Mouse (Mus musculus) kidney, postnatal 0 days (tissue): ENCODE measurements around the gene Heatr9. TPM values are rescaled to one million over a fixed set of nuclear protein-coding genes. Genes with fewer than 3 reads are reported as not detected.
"Not testable (repeated sequence)": the region's sequence is repeated elsewhere in the genome, so short reads cannot be mapped to it uniquely, and the experiment has no call there.

Source experiments
- ATAC-seq: fragments of 200-750 bp; cut with Nextera tagmentation; replicated peaks from 2 replicates; pipeline ENCODE4 v1.8.0; 2017; ENCODE audit warnings: low read depth, moderate number of reproducible peaks, moderate TSS enrichment, moderate library complexity; ENCODE audit not compliant: low FRiP score
- DNase-seq: peaks from one replicate; pipeline ENCODE4 v3.0.0-alpha.2; 2016; ENCODE audit warnings: low spot score
- H3K27ac ChIP-seq: fragments of 300-500 bp; sonication (generic); 2 replicates; pipeline ENCODE4 v1.5.1; 2014; ENCODE audit warnings: mild to moderate bottlenecking
- H3K27me3 ChIP-seq: fragments of 300-500 bp; sonication (generic); 2 replicates; pipeline ENCODE4 v1.6.1; 2014; ENCODE audit warnings: low read length, mixed read lengths; ENCODE audit not compliant: insufficient read depth
- H3K36me3 ChIP-seq: fragments of 300-500 bp; sonication (generic); 2 replicates; pipeline ENCODE4 v1.6.1; 2014; ENCODE audit warnings: low read length, mixed read lengths; ENCODE audit not compliant: insufficient read depth
- H3K4me1 ChIP-seq: fragments of 300-500 bp; sonication (generic); replicated peaks from 2 replicates; pipeline ENCODE4 v1.6.1; 2014; ENCODE audit warnings: antibody characterized with exemption, low read length, mixed read lengths; ENCODE audit not compliant: insufficient read depth
- H3K4me2 ChIP-seq: fragments of 300-500 bp; sonication (generic); 2 replicates; pipeline ENCODE4 v1.6.1; 2014; ENCODE audit warnings: mild to moderate bottlenecking, low read length, moderate library complexity, mixed read lengths
- H3K4me3 ChIP-seq: fragments of 300-500 bp; sonication (generic); replicated peaks from 2 replicates; pipeline ENCODE4 v1.5.1; 2014; ENCODE audit warnings: low read depth, low read length
- H3K9ac ChIP-seq: fragments of 300-500 bp; sonication (generic); 2 replicates; pipeline ENCODE4 v1.6.1; 2014; ENCODE audit warnings: low read depth, low read length
- H3K9me3 ChIP-seq: fragments of 300-500 bp; sonication (generic); replicated peaks from 2 replicates; pipeline ENCODE4 v1.6.1; 2016; ENCODE audit warnings: low read length, inconsistent platforms, mixed read lengths
- CTCF ChIP-seq: IDR thresholded peaks from 2 replicates; pipeline ENCODE4 v1.5.1; 2016; ENCODE audit warnings: antibody characterized with exemption, low read depth, mild to moderate bottlenecking, moderate library complexity
- WGBS: fragments of 180-500 bp; shearing (Covaris S2); extraction: QIAGEN DNeasy Blood & Tissue Kit; methylation state at CpG from one replicate; pipeline ENCODE4 v1.1.7; 2014; 5-methylcytosine and 5-hydroxymethylcytosine counted together
- polyA plus RNA-seq: library from polyadenylated mRNA; unstranded; fragments of >200 nt; fragmentation: Nextera tagmentation; extraction: Ambion mirVana; gene quantifications from 2 replicates; pipeline ENCODE4 v1.2.1, GENCODE M21; 2015

Gene Heatr9
- polyA plus RNA-seq, 1 experiment from 2014 or later = not detected

DNA sequence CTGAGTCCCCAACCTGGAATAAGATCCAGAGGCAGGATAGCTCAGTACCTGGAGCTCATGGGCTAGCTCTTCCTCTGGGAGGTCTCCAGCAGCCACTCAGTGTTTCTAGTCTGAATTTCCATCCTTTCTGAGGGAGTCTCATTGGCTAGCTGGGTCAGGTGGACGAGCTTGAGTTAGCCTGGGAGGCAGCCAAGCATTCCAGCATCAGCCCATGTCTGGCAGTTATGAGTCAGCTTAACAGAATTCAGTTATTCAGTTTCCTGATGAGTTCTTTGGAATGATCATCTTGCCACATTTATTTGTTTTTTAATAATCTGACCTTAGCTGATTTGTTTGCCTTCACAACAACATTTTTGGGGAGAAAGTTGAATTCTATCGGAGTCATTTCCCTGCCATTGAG lies 41.8 kb upstream of the Heatr9 start:
- Histone ChIP-seq H3K9ac (no peak overlapping the region), H3K9me3 (no peaks in the 10 kb centered on the region), H3K36me3 (no peaks in the 10 kb centered on the region), H3K27me3 (no peaks in the 10 kb centered on the region), H3K4me3 (no peak overlapping the region), H3K4me1 (no peaks in the 10 kb centered on the region), H3K27ac (no peak overlapping the region), H3K4me2 (no peak overlapping the region)
- no peak for TF ChIP-seq CTCF
- DNase-seq (peak; percentile 56), ATAC-seq (no peak)
- 48% methylated on average over 2 of the region's 2 CpGs for WGBS

GRCm38 (mm10) chr11:83562311-83562887 lies 40.4 kb upstream of the Heatr9 start:
- Histone ChIP-seq H3K27ac (no peak overlapping the region), H3K27me3 (no peaks in the 10 kb centered on the region), H3K4me3 (no peak overlapping the region), H3K4me2 (no peak overlapping the region), H3K36me3 (no peaks in the 10 kb centered on the region), H3K4me1 (no peaks in the 10 kb centered on the region), H3K9me3 (no peaks in the 10 kb centered on the region), H3K9ac (no peak overlapping the region)
- DNase-seq (no peak), ATAC-seq (no peak)
- 68% methylated on average over 6 of the region's 6 CpGs for WGBS
- TF ChIP-seq CTCF = no peak

- DNase-seq (no peak), ATAC-seq (no peak)
- H3K9me3 ChIP-seq = no peaks in the 10 kb centered on the region
- WGBS = 74% methylated on average over 6 of the region's 6 CpGs
- no peak overlapping the region for H3K9ac ChIP-seq
- H3K36me3 ChIP-seq = no peaks in the 10 kb centered on the region
- H3K4me3 ChIP-seq = no peak overlapping the region
- TF ChIP-seq CTCF = no peak
- no peaks in the 10 kb centered on the region for H3K4me1 ChIP-seq
- H3K27me3 ChIP-seq = no peaks in the 10 kb centered on the region
- no peak overlapping the region for H3K4me2 ChIP-seq
- H3K27ac ChIP-seq = no peak overlapping the region
These were observed 38.4 kb upstream of the Heatr9 start for GRCm38 (mm10) chr11:83560405-83560804.

DNA sequence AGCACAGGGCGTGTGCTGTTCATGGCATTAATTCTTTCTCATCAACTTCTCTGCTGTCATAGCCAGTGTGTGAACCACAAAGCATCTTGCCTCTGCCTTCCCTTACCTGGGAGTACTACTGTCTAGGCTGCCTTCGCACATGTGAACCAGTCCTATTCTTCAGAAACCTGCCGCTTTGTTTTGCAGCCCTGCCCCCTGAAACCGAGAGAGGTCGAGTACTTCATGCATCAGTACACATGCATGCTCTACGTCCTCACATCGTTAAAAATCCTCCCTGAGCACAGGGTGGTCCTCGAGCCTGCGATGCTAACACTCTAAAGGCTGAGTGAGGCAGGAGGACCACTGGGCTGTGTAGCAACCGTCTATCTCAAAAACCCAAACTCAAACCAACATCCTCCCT lies 35.1 kb upstream of the Heatr9 start:
- WGBS = 34% methylated on average over 10 of the region's 10 CpGs
- DNase-seq (no peak), ATAC-seq (no peak)
- no peak for TF ChIP-seq CTCF
- Histone ChIP-seq H3K4me3 (no peak overlapping the region), H3K27me3 (no peaks in the 10 kb centered on the region), H3K27ac (no peak overlapping the region), H3K36me3 (no peaks in the 10 kb centered on the region), H3K9ac (no peak overlapping the region), H3K4me1 (no peaks in the 10 kb centered on the region), H3K9me3 (no peaks in the 10 kb centered on the region), H3K4me2 (no peak overlapping the region)

- H3K27me3 ChIP-seq = no peaks in the 10 kb centered on the region
- H3K36me3 ChIP-seq = no peaks in the 10 kb centered on the region
- ATAC-seq = no peak; the same call in 1 of the 2 replicates
- WGBS = 28% methylated on average over 8 of the region's 8 CpGs
- H3K9ac ChIP-seq = no peak overlapping the region
- H3K27ac ChIP-seq = no peak overlapping the region
- peak; percentile 90 for DNase-seq
- no peaks in the 10 kb centered on the region for H3K4me1 ChIP-seq
- no peaks in the 10 kb centered on the region for H3K9me3 ChIP-seq
- no peak overlapping the region for H3K4me2 ChIP-seq
- no peak overlapping the region for H3K4me3 ChIP-seq
- TF ChIP-seq CTCF = peak; percentile 88
These were observed 34.3 kb upstream of the Heatr9 start for GRCm38 (mm10) chr11:83556085-83556781.

- no peak for TF ChIP-seq CTCF
- Histone ChIP-seq H3K4me2 (no peak overlapping the region), H3K4me1 (no peaks in the 10 kb centered on the region), H3K36me3 (no peaks in the 10 kb centered on the region), H3K27me3 (no peaks in the 10 kb centered on the region), H3K9me3 (no peaks in the 10 kb centered on the region), H3K4me3 (no peak overlapping the region), H3K27ac (no peak overlapping the region), H3K9ac (no peak overlapping the region)
- WGBS = 81% methylated on average over 5 of the region's 5 CpGs
- no peak for ATAC-seq
- DNase-seq = no peak
These were observed 29.7 kb upstream of the Heatr9 start for GRCm38 (mm10) chr11:83551668-83552067.

DNA sequence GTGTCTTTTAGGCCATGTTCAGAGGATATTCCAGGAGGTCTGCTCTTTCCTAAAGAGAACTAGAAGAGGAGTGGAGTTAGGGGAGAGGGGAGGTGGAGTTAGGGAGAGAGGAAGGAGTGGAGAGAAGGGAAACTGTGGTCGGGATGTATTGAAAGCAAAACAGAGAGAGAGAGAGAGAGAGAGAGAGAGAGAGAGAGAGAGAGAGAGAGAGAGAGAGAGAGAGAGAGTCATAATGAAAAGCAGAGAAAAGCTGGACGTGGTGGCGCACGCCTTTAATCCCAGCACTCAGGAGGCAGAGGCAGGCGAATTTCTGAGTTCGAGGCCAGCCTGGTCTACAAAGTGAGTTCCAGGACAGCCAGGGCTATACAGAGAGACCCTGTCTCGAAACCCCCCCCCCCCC lies 29.1 kb upstream of the Heatr9 start:
- not testable (repeated sequence) for H3K4me2 ChIP-seq, H3K27ac ChIP-seq, H3K9ac ChIP-seq, DNase-seq, H3K36me3 ChIP-seq, H3K4me3 ChIP-seq, ATAC-seq, H3K27me3 ChIP-seq, H3K4me1 ChIP-seq, H3K9me3 ChIP-seq
- 89% methylated on average over 7 of the region's 7 CpGs for WGBS
